ENCODE assay signal across 8 mouse cellular contexts in genomic region chr12:69362388-69362787, GRCm38 (mm10). TPM values are rescaled to one million over a fixed set of nuclear protein-coding genes. Genes with fewer than 3 reads are reported as not detected.
DNase-seq lines count a peak whose midpoint lies in the region; ATAC-seq and TF ChIP-seq lines count a peak whose summit lies in the region.

No protein-coding gene starts in this region.

- no peak for TF ChIP-seq CTCF in lung, postnatal 0 days (IDR thresholded peaks at IDR 0.05)
- no peak for TF ChIP-seq CTCF in intestine, postnatal 0 days (IDR thresholded peaks at IDR 0.05; ENCODE audit: low read depth)

- no peaks in the 10 kb centered on the region for H3K36me3 ChIP-seq in lung, postnatal 0 days (ENCODE audit: insufficient read depth, low read length)
- no peaks in the 10 kb centered on the region for H3K36me3 ChIP-seq in embryonic facial prominence, embryonic 10.5 days (replicated peaks)
- no peaks in the 10 kb centered on the region for H3K36me3 ChIP-seq in intestine, postnatal 0 days (ENCODE audit: control insufficient read depth, insufficient read depth)
- H3K36me3 ChIP-seq in stomach, embryonic 15.5 days: no peaks in the 10 kb centered on the region

- WGBS in lung, postnatal 0 days: 55% methylated on average over 4 of the region's 4 CpGs
- 48% methylated on average over 4 of the region's 4 CpGs for WGBS in embryonic facial prominence, embryonic 10.5 days
- 49% methylated on average over 4 of the region's 4 CpGs for WGBS in intestine, postnatal 0 days
- WGBS in stomach, embryonic 15.5 days: 47% methylated on average over 4 of the region's 4 CpGs

- no peak for ATAC-seq in lung, postnatal 0 days
- ATAC-seq in intestine, postnatal 0 days: no peak
- ATAC-seq in stomach, embryonic 15.5 days (ENCODE audit: insufficient read depth, low FRiP score, low read depth): no peak

- 0 out of 2 replicates have a peak, but pooled peaks cover 5% of the 10 kb centered on the region for H3K4me1 ChIP-seq in lung, postnatal 0 days (ENCODE audit: insufficient read depth, low read depth, low read length)
- peaks cover 18% of the 10 kb centered on the region for H3K4me1 ChIP-seq in embryonic facial prominence, embryonic 10.5 days
- no peaks in the 10 kb centered on the region for H3K4me1 ChIP-seq in intestine, postnatal 0 days (replicated peaks; ENCODE audit: control insufficient read depth, insufficient read depth, low read length)
- 0 out of 2 replicates have a peak, but pooled peaks cover 5% of the 10 kb centered on the region for H3K4me1 ChIP-seq in stomach, embryonic 15.5 days

- no peak overlapping the region for H3K4me3 ChIP-seq in lung, postnatal 0 days (ENCODE audit: low read depth, low read length)
- peak overlapping the region; percentile 70 for H3K4me3 ChIP-seq in embryonic facial prominence, embryonic 10.5 days
- no peak overlapping the region for H3K4me3 ChIP-seq in intestine, postnatal 0 days (ENCODE audit: low read depth, low read length)
- no peak overlapping the region for H3K4me3 ChIP-seq in stomach, embryonic 15.5 days (replicated peaks)

- H3K27me3 ChIP-seq in lung, postnatal 0 days (replicated peaks; ENCODE audit: insufficient read depth, low read length): no peaks in the 10 kb centered on the region
- H3K27me3 ChIP-seq in embryonic facial prominence, embryonic 10.5 days (replicated peaks; ENCODE audit: low read depth, poor library complexity, severe bottlenecking): no peaks in the 10 kb centered on the region
- H3K27me3 ChIP-seq in intestine, postnatal 0 days (replicated peaks; ENCODE audit: control insufficient read depth, insufficient read depth, low read length): no peaks in the 10 kb centered on the region
- H3K27me3 ChIP-seq in stomach, embryonic 15.5 days (replicated peaks): no peaks in the 10 kb centered on the region

- no peak overlapping the region for H3K4me2 ChIP-seq in lung, postnatal 0 days (replicated peaks; ENCODE audit: low read depth, low read length)
- peak overlapping the region; percentile 64 for H3K4me2 ChIP-seq in intestine, postnatal 0 days (replicated peaks; ENCODE audit: low read depth)
- H3K4me2 ChIP-seq in stomach, embryonic 15.5 days: peak overlapping the region; percentile 68

- DNase-seq in lung, postnatal 0 days (ENCODE audit: low spot score): peak; percentile 15
- DNase-seq in lung, postnatal 4 days: no peak
- no peak for DNase-seq in embryonic facial prominence, embryonic 10.5 days (ENCODE audit: low spot score)
- no peak for DNase-seq in gastrocnemius, postnatal 4 days (ENCODE audit: low spot score in 2 of 2)
- DNase-seq in cerebellum, postnatal 4 days (ENCODE audit: low spot score in 2 of 2): no peak
- DNase-seq in kidney, postnatal 14 days: no peak

- no peaks in the 10 kb centered on the region for H3K9me3 ChIP-seq in lung, postnatal 0 days (ENCODE audit: low read length)
- H3K9me3 ChIP-seq in embryonic facial prominence, embryonic 10.5 days: no peaks in the 10 kb centered on the region
- no peaks in the 10 kb centered on the region for H3K9me3 ChIP-seq in intestine, postnatal 0 days (ENCODE audit: control insufficient read depth)
- no peaks in the 10 kb centered on the region for H3K9me3 ChIP-seq in stomach, embryonic 15.5 days

- H3K27ac ChIP-seq in lung, postnatal 0 days (ENCODE audit: low read length): peak overlapping the region; percentile 95
- H3K27ac ChIP-seq in embryonic facial prominence, embryonic 10.5 days (replicated peaks): peak overlapping the region; percentile 89; the same call in 1 of the 2 replicates
- no peak overlapping the region for H3K27ac ChIP-seq in intestine, postnatal 0 days (ENCODE audit: low read depth, low read length)
- H3K27ac ChIP-seq in stomach, embryonic 15.5 days: peak overlapping the region; percentile 96

- no peak overlapping the region for H3K9ac ChIP-seq in lung, postnatal 0 days (replicated peaks; ENCODE audit: low read depth)
- no peak overlapping the region for H3K9ac ChIP-seq in intestine, postnatal 0 days (ENCODE audit: low read depth, low read length)
- H3K9ac ChIP-seq in stomach, embryonic 15.5 days: no peak overlapping the region

- TF ChIP-seq EP300 in lung, postnatal 0 days (IDR thresholded peaks at IDR 0.05): no peak

RNA-seq across cellular contexts. Expression of gene Nemf, which starts 5.4 kb away (rescaled TPM):
- 65.5 and 68.5 TPM in 2 replicates for polyA plus RNA-seq in lung, postnatal 0 days (2015; fragmentation: Nextera tagmentation; extraction: Ambion mirVana)
- 95.0 and 98.7 TPM in 2 replicates for polyA plus RNA-seq in embryonic facial prominence, embryonic 10.5 days (2016; fragmentation: Nextera tagmentation; extraction: Ambion mirVana)
- 41.9 and 45.3 TPM in 2 replicates for polyA plus RNA-seq in intestine, postnatal 0 days (2015; fragmentation: Nextera tagmentation; extraction: Ambion mirVana)
- polyA plus RNA-seq in stomach, embryonic 15.5 days (2015; fragmentation: Nextera tagmentation; extraction: Ambion mirVana): 90.4 and 92.1 TPM in 2 replicates
- total RNA-seq in gastrocnemius, postnatal 4 days (2021): 10 to 100 TPM; 30.0 to 33.5 TPM

RNA-seq across cellular contexts. Expression of gene Arf6, which starts 9.6 kb away (rescaled TPM):
- polyA plus RNA-seq in lung, postnatal 0 days (2015; fragmentation: Nextera tagmentation; extraction: Ambion mirVana): 86.3 and 92.5 TPM in 2 replicates
- 37.4 and 38.7 TPM in 2 replicates for polyA plus RNA-seq in embryonic facial prominence, embryonic 10.5 days (2016; fragmentation: Nextera tagmentation; extraction: Ambion mirVana)
- 82.7 and 86.3 TPM in 2 replicates for polyA plus RNA-seq in intestine, postnatal 0 days (2015; fragmentation: Nextera tagmentation; extraction: Ambion mirVana)
- polyA plus RNA-seq in stomach, embryonic 15.5 days (2015; fragmentation: Nextera tagmentation; extraction: Ambion mirVana): 59.4 and 63.7 TPM in 2 replicates
- 10 to 100 TPM; 72.6 to 77.6 TPM for total RNA-seq in gastrocnemius, postnatal 4 days (2021)

RNA-seq across cellular contexts. Expression of gene Gm9887, which starts 9.9 kb away (rescaled TPM):
- 2.6 and 3.2 TPM in 2 replicates for polyA plus RNA-seq in lung, postnatal 0 days (2015; fragmentation: Nextera tagmentation; extraction: Ambion mirVana)
- 0.90 and 1.5 TPM in 2 replicates for polyA plus RNA-seq in embryonic facial prominence, embryonic 10.5 days (2016; fragmentation: Nextera tagmentation; extraction: Ambion mirVana)
- 1.9 and 2.4 TPM in 2 replicates for polyA plus RNA-seq in intestine, postnatal 0 days (2015; fragmentation: Nextera tagmentation; extraction: Ambion mirVana)
- 2.3 TPM in 2 replicates for polyA plus RNA-seq in stomach, embryonic 15.5 days (2015; fragmentation: Nextera tagmentation; extraction: Ambion mirVana)
- total RNA-seq in gastrocnemius, postnatal 4 days (2021): under 1 TPM in 1 of 2 experiments, not detected in 1; 0.81 TPM
